Mouse (Mus musculus) liver, adult 2 months (tissue): Measurements from ENCODE around the gene Wnt9a. TPM values are rescaled to one million over a fixed set of nuclear protein-coding genes. Genes with fewer than 3 reads are reported as not detected.

ENCODE experiments used
- DNase-seq: peaks from one replicate; pipeline ENCODE4 v3.0.0-alpha.2; 2011; ENCODE audit warnings: low read depth, low spot score; ENCODE audit errors: extremely low read depth
- H3K27ac ChIP-seq: fragments of 200-500 bp; replicated peaks from 2 replicates; pipeline ENCODE4 v1.5.1; 2012; ENCODE audit warnings: low read depth, mild to moderate bottlenecking, control low read depth, inconsistent platforms, low read length; ENCODE audit not compliant: insufficient read depth
- H3K27me3 ChIP-seq: fragments of 200-500 bp; 2 replicates; pipeline ENCODE4 v1.6.1; 2012; ENCODE audit warnings: mild to moderate bottlenecking, moderate library complexity, low read length, inconsistent platforms; ENCODE audit not compliant: control insufficient read depth, insufficient read depth
- H3K36me3 ChIP-seq: fragments of 200-500 bp; 2 replicates; pipeline ENCODE4 v1.6.1; 2012; ENCODE audit warnings: low read length, inconsistent platforms; ENCODE audit not compliant: control insufficient read depth, insufficient read depth
- H3K4me1 ChIP-seq: fragments of 200-500 bp; 2 replicates; pipeline ENCODE4 v1.6.1; 2011; ENCODE audit warnings: low read length; ENCODE audit not compliant: control insufficient read depth, insufficient read depth
- H3K4me3 ChIP-seq: fragments of 200-500 bp; 2 replicates; pipeline ENCODE4 v1.5.1; 2011; ENCODE audit warnings: low read depth, mild to moderate bottlenecking, control low read depth, low read length, moderate library complexity; ENCODE audit not compliant: insufficient read depth
- H3K79me2 ChIP-seq: fragments of 200-500 bp; 2 replicates; pipeline ENCODE4 v1.6.1; 2012; ENCODE audit warnings: inconsistent platforms, mild to moderate bottlenecking, low read length, moderate library complexity; ENCODE audit not compliant: control insufficient read depth, insufficient read depth
- H3K9ac ChIP-seq: fragments of 200-500 bp; 2 replicates; pipeline ENCODE4 v1.6.1; 2012; ENCODE audit warnings: low read depth, mild to moderate bottlenecking, control low read depth, inconsistent platforms, low read length
- CTCF ChIP-seq: fragments of 200-500 bp; IDR thresholded peaks from 2 replicates; pipeline ENCODE4 v1.5.1; 2011; ENCODE audit warnings: low read depth, low read length, control low read depth
- POLR2A ChIP-seq: fragments of 200-500 bp; IDR thresholded peaks from 2 replicates; pipeline ENCODE4 v1.6.1; 2011; ENCODE audit warnings: low read length, control low read depth; ENCODE audit not compliant: insufficient read depth; ENCODE audit errors: extremely low read depth
- WGBS: fragments of 180-500 bp; shearing (Covaris S2); methylation state at CpG from one replicate; pipeline ENCODE4 v1.1.7; 2018; 5-methylcytosine and 5-hydroxymethylcytosine counted together
- polyA plus RNA-seq: library from polyadenylated mRNA; depleted of rRNA; stranded (reverse); fragments of >200 nt; gene quantifications from 2 replicates; pipeline ENCODE4 v1.2.3, GENCODE M21; 2012
- total RNA-seq: library from RNA; depleted of rRNA; stranded (reverse); fragments of >200 nt; gene quantifications from 2 replicates; pipeline ENCODE4 v1.2.3, GENCODE M21; 2014

Gene Wnt9a
- total and polyA plus RNA-seq, 2 experiments = 0.37 to 0.46 TPM

- Histone ChIP-seq H3K79me2 (no peaks in the 10 kb centered on the region), H3K4me1 (no peaks in the 10 kb centered on the region), H3K27ac (no peak overlapping the region), H3K9ac (no peak overlapping the region), H3K36me3 (no peaks in the 10 kb centered on the region), H3K4me3 (no peak overlapping the region), H3K27me3 (no peaks in the 10 kb centered on the region)
- 91% methylated on average over 4 of the region's 4 CpGs for WGBS
- TF ChIP-seq CTCF (no peak), POLR2A (no peak)
- no peak for DNase-seq
Observed at GRCm38 (mm10) chr11:59335150-59335549, 28.4 kb downstream of the Wnt9a start.

- no peak for DNase-seq
- no peaks in the 10 kb centered on the region for H3K27me3 ChIP-seq
- H3K4me3 ChIP-seq = no peak overlapping the region
- H3K4me1 ChIP-seq = no peaks in the 10 kb centered on the region
- no peak overlapping the region for H3K27ac ChIP-seq
- H3K9ac ChIP-seq = no peak overlapping the region
- WGBS = 54% methylated on average over 2 of the region's 2 CpGs
- TF ChIP-seq POLR2A (no peak), CTCF (no peak)
- no peaks in the 10 kb centered on the region for H3K36me3 ChIP-seq
- H3K79me2 ChIP-seq = no peaks in the 10 kb centered on the region
Observed at GRCm38 (mm10) chr11:59335942-59336341, 29.2 kb downstream of the Wnt9a start.

- no peaks in the 10 kb centered on the region for H3K36me3 ChIP-seq
- no peaks in the 10 kb centered on the region for H3K27me3 ChIP-seq
- H3K79me2 ChIP-seq = no peaks in the 10 kb centered on the region
- no peak overlapping the region for H3K9ac ChIP-seq
- TF ChIP-seq CTCF = no peak
- TF ChIP-seq POLR2A = no peak
- no peak overlapping the region for H3K4me3 ChIP-seq
- no peaks in the 10 kb centered on the region for H3K4me1 ChIP-seq
- 55% methylated on average over 1 of the region's 1 CpGs for WGBS
- no peak overlapping the region for H3K27ac ChIP-seq
- no peak for DNase-seq
Observed at GRCm38 (mm10) chr11:59336381-59336780, 29.7 kb downstream of the Wnt9a start.

GRCm38 (mm10) chr11:59337955-59338735 lies 31.4 kb downstream of the Wnt9a start:
- TF ChIP-seq CTCF (no peak), POLR2A (no peak)
- Histone ChIP-seq H3K36me3 (no peaks in the 10 kb centered on the region), H3K27me3 (no peaks in the 10 kb centered on the region), H3K4me3 (no peak overlapping the region), H3K79me2 (no peaks in the 10 kb centered on the region), H3K4me1 (no peaks in the 10 kb centered on the region), H3K9ac (no peak overlapping the region), H3K27ac (no peak overlapping the region)
- DNase-seq = no peak
- WGBS = 53% methylated on average over 13 of the region's 13 CpGs

GRCm38 (mm10) chr11:59338736-59339120 lies 32.0 kb downstream of the Wnt9a start:
- Histone ChIP-seq H3K4me3 (no peak overlapping the region), H3K79me2 (no peaks in the 10 kb centered on the region), H3K36me3 (no peaks in the 10 kb centered on the region), H3K4me1 (no peaks in the 10 kb centered on the region), H3K9ac (no peak overlapping the region), H3K27me3 (no peaks in the 10 kb centered on the region), H3K27ac (no peak overlapping the region)
- TF ChIP-seq POLR2A = no peak
- TF ChIP-seq CTCF = no peak
- 92% methylated on average over 2 of the region's 2 CpGs for WGBS
- DNase-seq = peak; percentile 18

GRCm38 (mm10) chr11:59342956-59343355 lies 36.2 kb downstream of the Wnt9a start:
- H3K36me3 ChIP-seq = no peaks in the 10 kb centered on the region

More at GRCm38 (mm10) chr11:59342956-59343355, 36.2 kb downstream of the Wnt9a start:
- Histone ChIP-seq H3K9ac (no peak overlapping the region), H3K27ac (no peak overlapping the region), H3K79me2 (no peaks in the 10 kb centered on the region), H3K4me1 (no peaks in the 10 kb centered on the region), H3K27me3 (no peaks in the 10 kb centered on the region), H3K4me3 (no peak overlapping the region)
- TF ChIP-seq CTCF = no peak
- no peak for TF ChIP-seq POLR2A
- 84% methylated on average over 5 of the region's 5 CpGs for WGBS
- no peak for DNase-seq
